ENCODE assay signal across 13 mouse cellular contexts in genomic region chr13:97247754-97248153, GRCm38 (mm10). TPM values are rescaled to one million over a fixed set of nuclear protein-coding genes. Genes with fewer than 3 reads are reported as not detected.
A peak's percentile ranks its signal among the peaks of the same experiment; 100 is the strongest.
DNase-seq lines count a peak whose midpoint lies in the region; ATAC-seq lines count a peak whose summit lies in the region.
"Had no signal": no experiment of that assay in that cellular context is flagged by ENCODE, and none has a peak within 500 bp of the region (broad histone marks: within the 10 kb centered on the region; RNA-seq: fewer than 3 reads in every experiment).

No protein-coding gene starts in this region.

- peaks cover 67% of the 10 kb centered on the region for H3K4me1 ChIP-seq in neural tube, embryonic 11.5 days (ENCODE audit: control insufficient read depth, insufficient read depth, low read length)
- peaks cover 98% of the 10 kb centered on the region for H3K4me1 ChIP-seq in forebrain, embryonic 15.5 days
- peaks cover 94% of the 10 kb centered on the region for H3K4me1 ChIP-seq in midbrain, embryonic 14.5 days (ENCODE audit: control insufficient read depth, insufficient read depth, low read length)

- WGBS in neural tube, embryonic 11.5 days = 52% methylated on average over 4 of the region's 4 CpGs
- 35% methylated on average over 4 of the region's 4 CpGs for WGBS in forebrain, embryonic 15.5 days
- 51% methylated on average over 4 of the region's 4 CpGs for WGBS in midbrain, embryonic 14.5 days

- no peaks in the 10 kb centered on the region for H3K27me3 ChIP-seq in neural tube, embryonic 11.5 days (ENCODE audit: control insufficient read depth, insufficient read depth, low read length)
- H3K27me3 ChIP-seq in forebrain, embryonic 15.5 days = no peaks in the 10 kb centered on the region
- no peaks in the 10 kb centered on the region for H3K27me3 ChIP-seq in midbrain, embryonic 14.5 days (ENCODE audit: control insufficient read depth, insufficient read depth, low read length)
- H3K27me3 ChIP-seq: limb, embryonic 15.5 days; Patski had no signal

- no peak overlapping the region for H3K27ac ChIP-seq in neural tube, embryonic 11.5 days (ENCODE audit: low read depth, low read length)
- peak overlapping the region; percentile 92; the same call in 1 of the 2 replicates for H3K27ac ChIP-seq in forebrain, embryonic 15.5 days (replicated peaks)
- H3K27ac ChIP-seq in midbrain, embryonic 14.5 days (replicated peaks; ENCODE audit: low read depth, low read length) = no peak overlapping the region
- H3K27ac ChIP-seq: limb, embryonic 15.5 days had no signal

- no peak for ATAC-seq in neural tube, embryonic 11.5 days (ENCODE audit: insufficient read depth, low FRiP score, low TSS enrichment)
- no peak for ATAC-seq in forebrain, embryonic 15.5 days (replicated peaks)
- ATAC-seq in midbrain, embryonic 14.5 days (ENCODE audit: low FRiP score, low TSS enrichment) = no peak
- ATAC-seq: CD4-positive, CD25-positive, alpha-beta regulatory T cell, adult 4 months had no signal

- H3K9me3 ChIP-seq in neural tube, embryonic 11.5 days (ENCODE audit: control insufficient read depth, low read length) = no peaks in the 10 kb centered on the region
- no peaks in the 10 kb centered on the region for H3K9me3 ChIP-seq in forebrain, embryonic 15.5 days
- H3K9me3 ChIP-seq in midbrain, embryonic 14.5 days (ENCODE audit: control insufficient read depth, low read length) = no peaks in the 10 kb centered on the region
- H3K9me3 ChIP-seq: limb, embryonic 15.5 days had no signal

- peak overlapping the region; percentile 20 for H3K4me2 ChIP-seq in neural tube, embryonic 11.5 days (ENCODE audit: low read depth)
- peak overlapping the region; percentile 83 for H3K4me2 ChIP-seq in forebrain, embryonic 15.5 days (replicated peaks)
- H3K4me2 ChIP-seq in midbrain, embryonic 14.5 days (ENCODE audit: low read length) = peak overlapping the region; percentile 89
- H3K4me2 ChIP-seq: limb, embryonic 15.5 days had no signal

- no peak overlapping the region for H3K4me3 ChIP-seq in neural tube, embryonic 11.5 days (ENCODE audit: low read depth, low read length)
- peak overlapping the region; percentile 16 for H3K4me3 ChIP-seq in forebrain, embryonic 15.5 days
- peak overlapping the region; percentile 14; the same call in 1 of the 2 replicates for H3K4me3 ChIP-seq in midbrain, embryonic 14.5 days (replicated peaks; ENCODE audit: low read depth, low read length)
- H3K4me3 ChIP-seq: limb, embryonic 15.5 days had no signal

- H3K9ac ChIP-seq in neural tube, embryonic 11.5 days (ENCODE audit: low read length) = no peak overlapping the region
- H3K9ac ChIP-seq in forebrain, embryonic 15.5 days (replicated peaks) = 0 out of 2 replicates have a peak overlapping the region, but pooled peaks have one; percentile 0
- no peak overlapping the region for H3K9ac ChIP-seq in midbrain, embryonic 14.5 days (replicated peaks; ENCODE audit: low read length)
- H3K9ac ChIP-seq: limb, embryonic 15.5 days had no signal

- DNase-seq in neural tube, embryonic 11.5 days (ENCODE audit: low spot score) = no peak
- no peak for DNase-seq in neural tube, embryonic 10.5 days (ENCODE audit: extremely low spot score, low spot score)
- no peak for DNase-seq in midbrain, embryonic 14.5 days
- no peak for DNase-seq in cerebellum, adult 18-20 months
- DNase-seq in embryo, embryonic 10.5 days (ENCODE audit: low spot score) = no peak
- no peak for DNase-seq in cerebellum, postnatal 25 days
- DNase-seq: cerebellum, adult 2 months; kidney, postnatal 36 days; lung, adult 2 months had no signal

- peaks cover 14% of the 10 kb centered on the region; the same call in 1 of the 2 replicates for H3K36me3 ChIP-seq in neural tube, embryonic 11.5 days (ENCODE audit: control insufficient read depth, insufficient read depth, low read length)
- peaks cover 40% of the 10 kb centered on the region for H3K36me3 ChIP-seq in forebrain, embryonic 15.5 days
- peaks cover 55% of the 10 kb centered on the region for H3K36me3 ChIP-seq in midbrain, embryonic 14.5 days (ENCODE audit: control insufficient read depth, insufficient read depth, low read length)

RNA-seq across cellular contexts. Expression of gene Enc1, which starts 6.8 kb away (rescaled TPM):
- polyA plus RNA-seq in neural tube, embryonic 11.5 days (2014; fragmentation: Nextera tagmentation; extraction: Ambion mirVana) = 23.6 and 24.3 TPM in 2 replicates
- 82.4 and 103 TPM in 2 replicates for polyA plus RNA-seq in forebrain, embryonic 15.5 days (2015; fragmentation: Nextera tagmentation; extraction: Ambion mirVana)
- 94.2 and 99.0 TPM in 2 replicates for polyA plus RNA-seq in midbrain, embryonic 14.5 days (2014; fragmentation: Nextera tagmentation; extraction: Ambion mirVana)

RNA-seq across cellular contexts. Expression of gene Hexb, which starts 49.6 kb away (rescaled TPM):
- polyA plus RNA-seq in neural tube, embryonic 11.5 days (2014; fragmentation: Nextera tagmentation; extraction: Ambion mirVana) = 25.3 and 26.7 TPM in 2 replicates
- polyA plus RNA-seq in forebrain, embryonic 15.5 days (2015; fragmentation: Nextera tagmentation; extraction: Ambion mirVana) = 27.5 and 34.8 TPM in 2 replicates
- polyA plus RNA-seq in midbrain, embryonic 14.5 days (2014; fragmentation: Nextera tagmentation; extraction: Ambion mirVana) = 32.4 and 38.7 TPM in 2 replicates

Comparison
In these comparisons a context has a peak if more than half of its experiments do, and no peak if none do; other contexts are left out.
1. H3K4me2 ChIP-seq: peak in every context shown above with its lines; median percentile 89 in midbrain, embryonic 14.5 days; 83 in forebrain, embryonic 15.5 days; 20 in neural tube, embryonic 11.5 days.